Mouse (Mus musculus) spleen, adult 12 weeks (tissue): ENCODE data around the gene Rbx1.
"Not testable (repeated sequence)": the region's sequence is repeated elsewhere in the genome, so short reads cannot be mapped to it uniquely, and the experiment has no call there.

Experiments used
- DNase-seq: peaks from one replicate; pipeline ENCODE4 v3.0.0; 2022; ENCODE audit warnings: low spot score

Gene Rbx1

DNA sequence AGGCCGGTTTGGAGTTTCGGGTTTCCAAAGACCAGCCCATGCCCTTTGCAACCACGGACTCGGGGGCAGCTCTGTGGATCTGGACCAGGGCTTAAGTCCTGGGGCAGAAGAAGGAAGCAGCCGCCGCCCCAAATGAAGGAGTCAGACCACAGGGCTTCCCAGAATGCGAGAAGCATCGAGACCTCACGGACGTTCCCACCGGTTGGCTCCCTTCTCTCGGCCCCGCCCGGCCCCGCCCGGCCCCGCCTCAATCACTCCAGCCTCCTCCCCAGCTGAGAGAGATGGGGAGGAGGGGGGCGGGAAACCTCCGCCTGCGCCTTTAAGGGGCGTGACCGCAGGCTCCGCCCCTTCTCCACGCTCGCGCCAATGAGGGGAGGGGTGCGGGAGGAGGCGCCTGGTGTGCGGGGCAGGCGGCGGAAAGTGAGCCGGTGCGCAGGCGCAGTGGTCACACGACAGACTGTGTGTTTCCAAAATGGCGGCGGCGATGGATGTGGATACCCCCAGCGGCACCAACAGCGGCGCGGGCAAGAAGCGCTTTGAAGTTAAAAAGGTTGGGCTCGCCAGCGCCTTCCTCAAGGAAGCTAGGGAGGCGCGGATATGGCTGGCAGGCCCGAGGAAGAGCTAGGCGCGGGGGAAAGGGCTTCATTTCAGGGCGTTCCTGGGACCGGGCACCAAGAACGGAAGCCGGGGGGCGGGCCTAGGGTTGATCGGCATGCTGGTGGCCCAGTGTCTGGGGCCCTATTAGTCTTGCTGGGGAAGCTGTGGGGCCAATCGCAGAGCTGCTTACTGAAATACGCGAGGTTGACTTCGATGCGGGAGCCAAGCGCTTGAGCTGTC, at the start of gene Rbx1:
Gene Rbx1, plus strand, starts transcription at position 396 of the 837 bp plus-strand sequence.
- peak; percentile 100 for DNase-seq

DNA sequence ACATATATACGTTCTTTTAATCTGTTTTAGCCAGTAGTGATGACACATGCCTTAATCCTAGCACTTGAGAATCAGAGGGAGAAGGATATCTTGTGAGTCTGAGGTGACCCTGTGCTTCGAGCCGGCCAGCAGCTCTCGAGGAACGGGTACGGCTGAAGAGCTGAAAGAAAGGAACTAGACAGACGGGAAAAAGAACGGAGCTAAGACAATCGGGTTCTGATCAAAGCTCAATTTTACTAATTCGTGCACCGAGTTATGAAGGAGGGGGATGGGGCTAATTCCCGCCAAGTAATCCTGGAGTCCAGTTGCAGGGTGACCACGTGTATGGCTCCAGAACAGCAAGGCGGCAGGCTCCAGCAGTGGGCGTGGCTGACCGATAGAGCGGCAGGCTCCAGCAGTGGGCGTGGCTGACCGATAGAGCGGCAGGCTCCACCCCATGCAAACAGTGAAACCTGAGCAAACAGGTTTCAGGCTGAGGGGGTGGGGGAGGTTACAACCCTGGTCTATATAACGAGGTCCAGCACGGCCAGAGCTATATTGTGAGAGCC, 49.3 kb upstream of the Rbx1 start:
- DNase-seq, result peak; percentile 81

DNA sequence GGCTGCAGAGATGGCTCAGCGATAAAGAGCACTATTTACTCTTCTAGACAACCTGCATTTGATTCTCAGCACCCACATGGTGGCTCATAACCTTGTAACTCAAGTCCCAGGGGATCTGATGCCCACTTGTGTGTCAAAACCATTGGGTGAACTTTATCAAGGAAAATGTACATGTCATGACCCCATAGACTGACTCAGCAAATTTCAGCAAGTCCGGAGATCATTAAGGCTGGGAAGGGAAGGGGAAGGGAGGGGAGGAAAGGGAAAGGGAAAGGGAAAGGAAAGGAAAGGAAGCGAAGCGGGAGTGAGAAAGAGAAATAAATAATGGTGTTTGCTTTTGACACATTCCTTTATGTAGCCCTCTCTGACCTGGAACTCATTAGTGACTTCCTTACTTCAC, 48.0 kb upstream of the Rbx1 start:
- no peak for DNase-seq

DNA sequence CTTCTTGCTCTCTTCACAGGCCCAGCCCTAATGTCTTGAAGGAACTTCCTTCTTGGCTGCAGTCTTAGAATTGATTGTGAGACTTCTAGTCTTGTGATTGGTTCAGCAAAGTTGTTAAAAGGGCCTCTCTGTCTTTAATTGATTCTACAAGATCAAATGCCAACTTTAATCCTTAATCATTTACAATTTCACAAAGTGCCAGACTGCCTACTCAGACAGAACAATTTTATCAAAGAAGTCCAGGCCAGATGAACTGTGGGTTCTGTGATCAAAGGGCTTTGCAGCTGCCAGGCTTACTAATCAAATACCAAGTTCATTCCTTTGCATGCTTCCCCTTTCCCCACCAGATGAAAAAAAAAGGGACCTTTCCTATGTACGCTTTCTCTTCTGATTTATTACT, 44.6 kb upstream of the Rbx1 start:
- DNase-seq, result no peak

DNA sequence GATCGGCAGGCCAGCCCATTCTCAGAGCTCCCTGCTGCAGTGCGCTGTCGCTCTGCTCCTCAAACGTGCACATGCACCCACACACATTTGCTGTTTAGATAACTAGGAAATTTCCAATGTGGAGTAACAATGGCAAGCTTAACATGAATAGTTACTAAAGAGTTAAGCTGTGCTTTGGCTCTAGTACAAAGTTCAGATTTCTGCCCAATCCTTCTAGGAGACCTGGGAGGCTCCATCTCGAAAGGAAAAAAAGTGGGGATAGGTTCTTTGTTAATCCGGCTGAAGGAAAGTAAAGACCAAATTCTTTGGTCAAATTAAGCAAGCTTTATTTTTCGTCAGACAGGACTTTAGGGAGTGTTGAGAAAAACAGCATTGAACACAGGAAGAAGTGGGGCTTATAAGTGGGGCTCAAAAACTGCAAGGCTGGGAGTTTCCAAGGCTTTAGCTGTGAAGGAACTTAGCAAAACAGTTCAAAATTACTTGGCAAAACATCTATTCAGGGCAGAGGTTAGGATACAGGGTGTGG, 43.9 kb upstream of the Rbx1 start:
- no peak for DNase-seq

DNA sequence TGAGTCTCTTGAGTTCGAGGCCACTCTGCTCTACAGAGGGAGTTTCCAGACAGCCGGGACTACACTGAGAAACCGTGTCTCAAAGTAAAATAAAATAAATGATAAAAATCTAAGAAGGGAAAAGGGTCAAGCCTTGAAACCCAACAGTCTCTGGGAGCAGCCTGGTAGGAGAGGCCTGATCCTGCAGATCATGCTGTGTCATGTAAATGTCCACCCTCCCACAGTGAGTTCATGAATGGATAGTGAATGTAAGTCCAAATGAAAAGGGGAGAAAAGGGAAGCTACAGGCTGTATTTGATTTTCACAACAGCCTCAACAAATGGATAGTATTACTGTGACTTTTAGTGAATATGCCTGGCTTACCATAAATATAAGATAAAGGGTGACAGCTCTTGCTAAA, 40.8 kb upstream of the Rbx1 start:
- DNase-seq, result no peak

- no peak for DNase-seq
Observed at GRCm38 (mm10) chr15:81427947-81428346, 38.1 kb upstream of the Rbx1 start.

DNA sequence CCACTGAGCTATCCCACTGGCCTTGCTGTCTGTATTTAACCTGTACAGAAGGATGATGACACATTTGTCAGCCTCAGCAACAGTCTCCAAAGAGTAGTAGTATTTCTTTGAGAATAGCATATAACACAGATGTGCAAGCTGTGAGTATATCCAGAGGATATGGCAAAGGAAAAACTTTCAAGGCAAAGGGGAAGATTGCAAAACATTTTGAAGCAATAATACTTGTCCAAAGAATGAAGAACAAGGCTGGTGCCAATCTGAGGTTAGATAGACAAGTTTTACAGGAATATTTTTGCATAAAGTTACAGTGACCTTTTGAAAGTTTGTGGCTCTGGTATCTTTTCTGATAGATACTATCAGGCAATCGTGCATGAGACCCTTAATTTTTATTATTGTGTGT, 34.9 kb upstream of the Rbx1 start:
- no peak for DNase-seq

GRCm38 (mm10) chr15:81438345-81438744, 27.8 kb upstream of the Rbx1 start:
- DNase-seq, result no peak

GRCm38 (mm10) chr15:81439236-81439635, 26.9 kb upstream of the Rbx1 start:
- DNase-seq, result no peak

DNA sequence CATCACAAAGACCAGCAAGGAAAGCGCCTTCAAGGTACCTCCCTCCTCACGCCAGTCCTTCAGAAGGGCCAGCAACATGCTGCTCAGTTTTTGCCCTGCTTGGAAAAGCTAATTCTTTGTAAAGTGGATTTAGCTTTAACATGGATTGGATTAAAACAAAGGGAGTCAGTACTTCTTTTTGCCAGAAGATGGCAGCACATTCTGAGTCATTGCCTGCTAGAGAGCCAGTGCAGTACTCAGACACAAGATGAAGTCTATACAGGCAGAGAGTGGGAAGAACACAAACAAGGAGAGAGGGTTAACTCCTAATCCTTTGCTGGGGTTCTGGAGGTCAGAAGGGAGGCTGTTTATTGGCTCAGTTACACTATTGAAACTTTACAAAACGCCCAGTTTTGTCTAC, 17.6 kb upstream of the Rbx1 start:
- DNase-seq, result peak; percentile 14

- no peak for DNase-seq
Observed at GRCm38 (mm10) chr15:81461523-81461922, 4.6 kb upstream of the Rbx1 start.

DNA sequence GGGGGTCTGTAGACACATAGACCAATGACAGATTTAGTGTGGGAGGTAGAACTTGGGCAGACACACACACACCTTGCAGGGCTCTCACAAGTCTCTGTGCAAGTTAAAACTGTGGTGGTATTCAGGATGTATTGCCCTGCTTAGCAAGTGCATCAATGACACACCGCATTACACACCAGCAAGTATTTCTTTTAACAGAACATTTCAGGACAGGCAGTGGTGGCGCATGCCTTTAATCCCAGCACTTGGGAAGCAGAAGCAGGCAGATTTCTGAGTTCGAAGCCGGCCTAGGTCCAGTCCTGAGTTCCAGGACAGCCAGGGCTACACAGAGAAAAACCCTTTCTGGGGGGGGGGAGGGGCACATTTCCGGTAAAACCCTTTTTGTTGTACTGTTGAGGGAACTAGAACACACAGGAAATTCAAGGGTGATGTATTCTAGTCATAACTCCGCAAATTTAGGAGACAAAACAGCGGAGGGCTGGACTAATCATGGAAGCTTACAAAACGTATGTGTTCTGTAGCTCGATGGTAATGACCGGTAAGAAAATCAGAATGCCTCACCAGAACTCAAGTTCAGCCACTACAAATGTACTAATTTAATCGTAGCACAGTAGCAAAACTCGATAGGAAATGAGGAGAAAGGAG, 958 bp upstream of the Rbx1 start:
- no peak for DNase-seq

- no peak for DNase-seq
Observed at GRCm38 (mm10) chr15:81466738-81467113, 630 bp downstream of the Rbx1 start.

GRCm38 (mm10) chr15:81470735-81471134, 4.6 kb downstream of the Rbx1 start:
- no peak for DNase-seq

DNA sequence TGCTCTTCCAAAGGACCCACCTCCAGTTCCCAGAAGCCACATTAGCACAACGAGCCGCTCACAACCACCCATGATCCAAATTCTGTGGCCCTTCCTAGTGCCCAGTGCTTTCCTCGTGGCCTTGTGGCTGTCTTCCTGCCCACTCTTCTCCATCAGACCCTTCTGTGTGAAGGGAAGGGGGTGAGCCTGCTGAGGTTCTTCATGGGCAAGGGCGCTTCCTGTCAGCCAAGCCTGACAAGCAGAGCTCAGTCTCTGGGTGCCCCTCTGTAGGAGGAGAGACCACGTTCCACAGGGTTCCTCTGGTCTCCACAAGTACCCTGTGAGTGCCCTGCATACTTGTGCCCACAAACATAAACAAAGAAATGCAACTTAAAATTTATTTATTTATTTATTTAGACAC, 6.2 kb downstream of the Rbx1 start:
- DNase-seq, result no peak

DNA sequence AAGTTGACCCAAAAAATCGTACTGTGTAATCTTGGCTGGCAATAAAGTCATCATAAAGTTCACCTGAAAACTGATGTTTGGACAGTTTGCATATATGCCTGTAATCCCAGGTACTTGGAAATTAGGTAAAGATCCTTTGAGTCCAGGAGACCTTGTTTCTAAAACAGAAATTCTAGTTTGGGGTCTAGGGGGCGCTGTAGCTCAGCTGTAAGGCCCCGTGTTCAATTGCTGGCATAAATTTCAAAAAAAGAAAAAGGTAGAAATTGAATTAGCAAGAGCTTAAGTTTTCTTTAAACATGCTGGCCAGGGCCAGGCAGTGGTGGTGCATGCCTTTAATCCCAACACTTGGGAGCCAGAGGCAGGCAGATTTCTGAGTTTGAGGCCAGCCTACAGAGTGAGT, 9.6 kb downstream of the Rbx1 start:
- DNase-seq, result no peak

GRCm38 (mm10) chr15:81476597-81476996, 10.5 kb downstream of the Rbx1 start:
- no peak for DNase-seq

DNA sequence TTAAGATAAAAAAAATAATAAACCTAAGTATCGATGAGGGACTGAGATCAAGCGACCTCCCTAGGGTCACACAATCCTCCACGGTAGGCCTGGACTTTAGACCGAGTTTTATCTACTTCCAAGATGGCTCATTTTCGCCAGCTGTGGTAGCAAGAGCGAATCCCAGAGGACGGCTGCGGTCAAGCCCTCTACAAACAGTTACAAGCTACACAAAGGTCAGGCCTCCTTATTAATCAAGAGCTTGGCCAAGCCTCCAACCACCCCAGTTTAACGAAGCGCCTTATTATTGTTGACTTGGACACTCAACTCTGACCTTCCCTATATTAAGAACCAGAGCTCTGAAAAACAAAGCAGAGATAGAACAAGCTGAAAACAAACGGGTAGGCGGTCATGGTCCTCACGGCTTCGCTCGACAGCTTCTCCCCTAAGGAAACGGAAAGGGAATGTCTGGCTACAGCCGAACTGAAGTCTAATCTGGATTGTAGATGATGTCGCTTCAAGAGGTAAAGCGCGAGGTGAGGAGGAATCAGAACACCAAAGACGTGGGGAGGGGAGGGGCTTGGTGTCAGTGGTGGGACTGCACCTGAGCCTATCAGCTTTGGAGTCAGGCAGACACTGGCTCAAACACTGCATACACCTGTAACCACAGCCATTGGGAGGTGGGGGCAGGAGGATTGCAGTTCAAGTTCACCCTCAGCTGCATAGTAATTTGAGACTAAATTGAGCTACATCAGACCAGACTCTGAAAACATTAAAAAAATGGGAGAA, 13.5 kb downstream of the Rbx1 start:
- DNase-seq, result no peak

DNA sequence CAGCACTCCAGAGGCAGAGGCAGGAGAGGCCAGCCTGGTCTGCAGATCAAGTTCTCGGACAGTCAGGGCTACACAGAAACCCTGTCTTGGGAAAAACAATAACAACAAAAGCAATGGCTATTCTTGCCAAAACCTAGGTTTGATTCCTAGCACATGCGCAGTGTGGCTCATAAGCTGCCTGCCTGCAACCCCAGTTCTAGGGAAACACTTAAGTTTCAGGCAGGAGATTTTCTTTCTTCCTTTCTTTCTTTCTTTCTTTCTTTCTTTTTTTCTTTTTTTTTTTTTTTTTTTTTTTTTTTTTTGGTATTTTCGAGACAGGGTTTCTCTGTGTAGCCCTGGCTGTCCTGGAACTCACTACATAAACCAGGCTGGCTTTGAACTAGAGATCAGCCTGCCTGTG, 14.2 kb downstream of the Rbx1 start:
- not testable (repeated sequence) for DNase-seq

DNA sequence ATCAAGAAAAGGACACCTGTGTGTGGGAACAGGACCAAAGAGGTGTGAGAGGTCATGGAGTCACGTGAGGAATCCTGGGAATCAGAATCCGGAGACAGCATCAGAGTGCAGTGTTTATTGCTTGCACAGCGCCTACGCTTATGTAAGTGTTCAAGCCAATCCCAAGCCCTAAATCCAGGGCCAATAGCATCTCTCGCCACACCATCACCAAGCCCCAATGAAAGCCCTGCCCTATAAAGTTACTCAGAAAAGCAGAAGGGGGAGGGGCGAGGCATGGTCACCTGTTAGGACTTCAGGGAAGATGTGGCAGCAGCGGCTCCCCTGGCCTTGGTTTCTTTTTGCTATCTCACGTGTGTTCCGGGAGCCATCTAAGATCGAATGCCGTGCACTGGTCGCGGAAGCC, 14.9 kb downstream of the Rbx1 start:
- DNase-seq, result peak; percentile 60

GRCm38 (mm10) chr15:81482966-81483365, 16.9 kb downstream of the Rbx1 start:
- DNase-seq, result no peak
